Mouse (Mus musculus) kidney, postnatal 36 days (tissue): ENCODE measurements around the gene Iqcc.
A peak's percentile ranks its signal among the peaks of the same experiment; 100 is the strongest.

Source experiments
- DNase-seq, 2 experiments: peaks; one replicate each; pipeline ENCODE4 v3.0.0; 2021 to 2022; ENCODE audit warnings: mixed read lengths in 2 of 2

Iqcc gene

GRCm38 (mm10) chr4:129621283-129621841 lies 2.5 kb upstream of the Iqcc start:
- DNase-seq = peak; percentile 46 to 68

GRCm38 (mm10) chr4:129620419-129621282 lies 1.8 kb upstream of the Iqcc start:
- DNase-seq = peak in 1 of 2 experiments; percentile 12

DNA sequence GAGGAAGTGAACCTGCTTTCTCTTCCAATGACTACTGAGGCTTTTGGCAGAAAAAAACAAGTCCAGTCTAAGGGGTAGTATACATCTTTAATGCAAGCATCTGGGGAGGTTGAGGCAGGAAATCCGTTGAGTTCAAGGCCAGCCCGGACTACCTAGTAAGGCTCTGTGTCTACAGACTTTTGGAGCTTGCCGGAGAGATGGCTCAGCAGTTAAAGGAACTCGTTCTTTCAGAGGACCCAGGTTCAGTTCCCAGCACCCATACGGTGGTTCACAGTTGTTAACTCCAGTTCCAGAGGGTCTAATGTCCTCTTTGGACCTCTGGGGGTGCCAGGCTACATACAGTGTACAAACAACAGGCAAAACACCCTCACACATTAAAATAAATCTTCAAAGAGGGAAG lies 868 bp downstream of the Iqcc start:
- DNase-seq = no peak

- DNase-seq = no peak
Observed at GRCm38 (mm10) chr4:129617121-129617641, 1.7 kb downstream of the Iqcc start.

GRCm38 (mm10) chr4:129616631-129617030 lies 2.3 kb downstream of the Iqcc start:
- no peak for DNase-seq

GRCm38 (mm10) chr4:129615801-129616290 lies 3.1 kb downstream of the Iqcc start:
- no peak for DNase-seq

- DNase-seq = peak in 1 of 2 experiments; percentile 14
Observed at GRCm38 (mm10) chr4:129614093-129614492, 4.8 kb downstream of the Iqcc start, which contains the start of gene Dcdc2b. Dcdc2b (minus strand) TSS chr4:129614257.

- DNase-seq = no peak
Observed at GRCm38 (mm10) chr4:129610472-129610871, 8.4 kb downstream of the Iqcc start.

DNA sequence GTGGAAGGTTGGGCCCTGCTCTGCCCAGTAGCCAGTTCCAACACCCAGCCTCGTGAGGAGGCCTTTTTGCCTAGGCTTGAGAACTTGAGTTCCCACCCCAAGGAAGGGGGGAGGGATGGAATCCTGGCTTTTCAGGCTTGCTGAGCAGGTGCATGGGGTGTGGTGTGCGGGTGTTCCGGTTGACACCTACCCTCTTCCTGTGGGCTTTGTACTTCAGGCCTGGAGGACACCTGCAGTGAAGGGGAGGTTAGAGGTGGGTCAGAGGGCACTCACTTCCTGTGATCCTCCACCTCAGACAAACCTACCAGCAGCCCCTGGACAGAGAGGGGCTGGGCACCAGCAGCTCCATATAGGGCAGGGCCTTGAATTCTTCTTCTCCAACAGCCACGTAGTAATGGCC lies 8.9 kb downstream of the Iqcc start:
- DNase-seq = no peak

DNA sequence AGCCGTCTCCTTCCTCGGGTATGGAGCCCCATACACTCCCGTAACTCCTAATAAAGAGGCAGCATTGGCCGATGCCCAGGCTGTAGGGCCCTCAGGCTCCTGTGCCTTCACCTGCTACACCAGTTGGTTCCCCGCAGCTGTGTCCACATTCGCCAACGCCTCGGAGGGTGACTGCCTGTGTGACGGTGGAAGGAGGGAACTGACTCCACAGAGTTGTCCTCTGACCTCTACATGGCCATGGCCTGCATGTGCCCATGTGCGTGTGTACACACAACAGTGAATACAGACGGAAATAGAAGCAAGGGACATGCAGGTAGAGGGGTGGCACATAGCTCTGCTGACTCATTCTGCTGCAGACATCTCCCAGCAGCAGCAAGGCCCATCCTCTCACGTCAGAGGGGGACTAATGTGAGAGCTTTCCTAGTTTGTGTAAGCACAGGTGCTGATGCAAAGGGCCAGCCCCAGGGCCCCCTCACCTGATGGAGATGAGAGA lies 9.7 kb downstream of the Iqcc start:
- no peak for DNase-seq

GRCm38 (mm10) chr4:129608426-129609025 lies 10.4 kb downstream of the Iqcc start:
- DNase-seq = peak; percentile 87 to 90

DNA sequence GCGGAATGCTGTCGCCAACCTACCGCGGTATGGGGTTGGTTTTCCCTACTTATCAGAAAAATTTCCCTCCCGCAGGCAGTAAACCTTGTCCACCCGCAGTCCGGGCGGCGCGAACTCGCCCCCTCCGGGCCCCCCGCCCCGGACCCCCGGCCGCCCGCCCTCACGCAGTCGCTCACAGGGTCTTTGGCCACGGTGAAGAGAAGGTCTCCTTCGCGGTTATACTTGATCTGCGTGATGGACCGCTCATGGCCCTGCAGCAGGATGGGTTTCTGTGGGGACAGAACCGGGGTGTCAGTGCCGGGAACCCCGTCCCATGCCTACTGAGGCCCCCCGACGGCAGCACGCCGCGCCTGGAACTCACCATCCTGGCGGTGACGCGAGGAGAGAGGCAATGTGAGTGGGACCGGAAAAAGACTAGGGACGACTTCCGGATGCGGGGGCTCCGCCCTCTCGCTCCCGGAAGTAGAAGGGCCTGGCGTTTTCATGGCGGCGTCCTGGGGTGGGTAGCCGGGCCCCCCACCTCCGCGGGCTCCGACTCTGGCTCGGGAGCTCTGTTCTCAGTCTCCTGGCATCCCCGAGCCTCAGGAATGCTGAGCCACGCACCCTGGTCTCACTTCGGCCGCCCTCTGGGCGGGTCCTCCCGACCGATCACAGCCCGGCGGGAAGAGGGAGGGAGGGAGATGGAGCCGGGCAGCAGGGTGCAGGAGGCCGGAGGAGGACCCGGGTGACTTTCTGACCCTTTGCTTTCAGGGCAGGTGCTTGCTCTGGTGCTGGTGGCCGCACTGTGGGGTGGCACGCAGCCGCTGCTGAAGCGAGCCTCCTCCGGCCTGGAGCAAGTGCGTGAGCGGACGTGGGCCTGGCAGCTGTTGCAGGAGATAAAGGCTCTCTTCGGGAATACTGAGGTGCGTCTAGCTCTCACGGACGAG lies 18.4 kb downstream of the Iqcc start, which contains the start of the genes Eif3i and Tmem234:
Gene Eif3i, minus strand, starts transcription at position 416 of the 926 bp plus-strand sequence.
Gene Tmem234, plus strand, starts transcription at position 436 of the 926 bp plus-strand sequence.
- peak; percentile 88 to 91 for DNase-seq

DNA sequence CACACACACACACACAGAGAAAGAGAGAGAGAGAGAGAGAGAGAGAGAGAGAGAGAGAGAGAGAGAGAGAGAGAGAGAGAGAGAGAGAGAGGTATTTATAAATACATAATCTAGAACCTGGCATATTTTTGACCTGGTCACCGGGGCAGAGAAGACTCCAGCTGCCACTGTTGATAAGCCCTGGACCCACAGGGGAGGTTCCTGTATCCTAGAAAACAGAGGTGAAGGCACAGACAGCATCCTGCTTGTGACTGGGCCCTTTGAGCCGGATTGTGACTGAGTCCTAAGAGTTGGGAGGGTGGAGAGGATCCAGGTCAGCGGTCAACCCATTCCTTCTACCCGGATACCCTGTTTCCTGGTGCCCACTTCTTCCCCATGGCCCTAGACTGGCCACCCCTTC lies 30.0 kb downstream of the Iqcc start:
- no peak for DNase-seq

DNA sequence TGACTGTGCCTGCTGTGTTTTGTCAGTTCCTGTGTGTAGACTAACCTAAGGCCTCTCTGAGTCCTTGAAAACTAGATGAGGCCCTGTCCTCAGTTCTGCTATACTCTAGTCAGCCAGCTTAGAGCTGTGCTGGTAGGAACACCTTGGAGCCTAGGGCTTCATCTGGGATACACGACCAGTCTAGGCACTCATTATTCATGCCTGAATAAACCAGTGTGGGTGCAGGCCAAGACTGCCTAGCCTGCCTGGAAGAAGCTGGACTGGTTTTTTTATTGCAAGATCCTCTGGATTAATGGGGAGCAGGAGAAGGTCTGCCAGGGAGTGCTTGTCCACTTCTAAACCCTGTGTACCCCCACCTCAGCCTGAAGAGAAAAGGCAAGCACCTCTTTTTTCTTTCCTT lies 32.0 kb downstream of the Iqcc start:
- peak; percentile 56 to 57 for DNase-seq

DNA sequence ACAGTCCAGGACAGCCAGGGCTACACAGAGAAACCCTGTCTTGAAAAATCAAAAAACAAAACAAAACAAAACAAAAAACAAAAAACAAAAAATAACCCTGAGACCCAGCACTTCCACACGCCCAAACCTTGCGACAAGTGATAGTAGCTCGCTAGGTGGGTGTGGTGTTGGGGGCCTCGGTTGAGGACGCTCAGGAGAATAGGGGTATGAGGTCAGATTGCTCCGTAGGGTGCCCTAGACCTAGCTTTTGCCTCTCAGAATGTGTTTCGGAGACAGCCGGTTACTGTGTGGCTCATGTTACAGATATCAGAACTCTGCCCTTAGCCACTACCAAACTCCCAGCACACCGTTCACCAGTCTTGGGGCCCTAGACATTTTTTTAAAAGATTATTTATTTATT lies 33.1 kb downstream of the Iqcc start:
- DNase-seq = no peak

GRCm38 (mm10) chr4:129584884-129585608 lies 33.9 kb downstream of the Iqcc start:
- DNase-seq = peak; percentile 92 to 98

DNA sequence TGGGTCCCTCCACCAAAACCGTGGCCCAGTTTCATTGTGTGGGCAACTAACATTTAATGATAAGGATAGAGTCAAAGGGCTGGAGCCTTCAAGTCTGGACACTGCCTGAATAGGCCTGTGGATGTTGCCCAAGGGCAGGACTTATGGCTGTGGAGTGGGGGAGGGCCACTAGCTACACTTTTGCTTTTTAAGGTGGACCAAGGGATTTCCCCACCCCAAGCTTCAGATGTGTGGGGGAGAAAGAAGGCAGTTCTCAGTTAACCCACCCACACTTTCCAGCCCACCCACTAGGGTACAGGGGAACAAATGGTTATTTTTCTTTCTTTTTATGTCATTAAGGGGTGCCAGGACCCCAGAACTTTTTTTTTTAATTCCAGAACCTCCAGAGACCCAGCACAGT lies 34.5 kb downstream of the Iqcc start:
- DNase-seq = no peak

DNA sequence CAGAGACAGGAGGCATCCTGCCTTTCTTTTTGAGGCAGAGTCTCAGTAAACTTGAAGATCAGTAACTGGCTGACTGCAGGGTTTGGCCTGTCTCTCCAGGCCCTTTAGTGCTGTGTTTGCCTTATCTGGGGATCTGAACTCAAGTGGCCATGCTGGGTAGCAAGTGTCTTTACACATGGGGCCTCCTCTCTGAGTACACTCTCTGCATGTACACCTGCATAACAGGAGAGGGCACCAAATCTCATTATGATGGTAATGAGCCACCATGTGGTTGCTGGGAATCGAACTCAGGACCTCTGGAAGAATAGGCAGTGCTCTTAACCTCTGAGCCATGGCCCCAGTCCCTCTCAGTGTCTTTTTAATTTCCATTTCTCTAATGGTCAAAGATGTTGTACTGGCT lies 36.6 kb downstream of the Iqcc start:
- no peak for DNase-seq

DNA sequence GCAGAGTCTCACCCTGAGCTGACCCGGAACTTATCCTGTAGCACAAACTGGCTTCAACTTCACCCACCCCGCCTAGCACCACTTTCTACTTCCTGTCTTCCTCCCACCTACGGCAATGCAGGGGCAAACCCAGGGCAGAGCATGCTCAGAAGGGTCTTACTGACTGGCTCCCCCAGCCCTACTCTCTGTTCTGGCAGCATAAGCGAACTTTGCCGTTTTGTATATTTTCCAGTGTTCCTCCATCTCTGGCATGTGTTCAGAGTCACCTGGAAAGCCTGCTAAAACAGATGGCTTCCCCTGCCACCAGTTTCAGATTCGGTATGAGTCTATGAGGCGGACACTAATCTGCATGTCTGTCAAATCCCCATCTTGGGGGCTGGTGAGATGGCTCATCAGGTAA lies 38.6 kb downstream of the Iqcc start:
- no peak for DNase-seq

DNA sequence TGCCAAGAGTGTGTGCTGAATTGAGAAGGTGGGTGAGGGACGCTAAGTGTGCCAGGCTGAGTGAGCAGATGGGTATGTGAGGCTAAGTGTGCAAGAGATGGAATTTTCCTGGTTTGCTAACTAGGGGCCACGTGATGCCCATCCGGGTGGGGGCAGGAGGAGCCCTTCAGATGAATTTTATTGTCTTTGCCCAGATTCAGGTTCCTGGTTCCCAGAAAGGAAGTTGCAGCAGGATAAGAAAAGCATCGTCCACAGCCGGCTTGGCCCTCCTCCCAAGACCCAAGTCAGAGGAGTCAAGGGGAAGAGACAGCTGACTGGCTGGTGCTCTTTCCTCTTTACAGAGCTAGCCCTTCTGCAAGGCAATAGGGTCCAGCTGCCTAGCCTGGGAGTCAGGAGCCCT lies 40.4 kb downstream of the Iqcc start, which contains the start of gene Fam167b:
Gene Fam167b, minus strand, starts transcription at position 84 of the 400 bp plus-strand sequence.
- peak; percentile 77 to 83 for DNase-seq

- DNase-seq = no peak
Observed at GRCm38 (mm10) chr4:129577688-129578087, 41.2 kb downstream of the Iqcc start.
